Mouse (Mus musculus): Measurements from ENCODE around the gene Fbxw18.
A peak's percentile ranks its signal among the peaks of the same experiment; 100 is the strongest.
"Not testable (repeated sequence)": the region's sequence is repeated elsewhere in the genome, so short reads cannot be mapped to it uniquely, and the experiment has no call there.

Gene Fbxw18

DNA sequence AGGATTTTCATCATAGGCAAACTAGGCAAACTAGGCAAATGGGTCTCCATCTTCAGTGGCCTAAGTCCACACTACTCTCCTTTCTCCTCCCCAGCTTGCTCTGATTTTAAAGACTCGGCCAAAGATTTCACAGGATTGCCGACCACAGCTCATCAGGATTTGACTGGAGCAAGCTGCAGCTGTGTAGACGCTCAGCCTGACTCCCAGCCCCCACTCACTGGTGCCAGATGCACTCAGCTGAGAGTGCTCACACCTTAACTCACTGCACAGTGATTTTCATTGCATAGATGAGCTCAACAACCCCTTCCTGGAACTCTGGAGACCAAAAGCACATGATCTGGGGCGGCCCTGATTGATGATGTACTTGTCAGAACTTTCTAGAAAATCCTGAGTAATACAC is at the start of gene Fbxw18:
Fbxw18 (minus strand) TSS at position 101 of the 400 bp plus-strand sequence.
- not testable (repeated sequence) for DNase-seq (ENCODE audit: inconsistent ontology term)

DNA sequence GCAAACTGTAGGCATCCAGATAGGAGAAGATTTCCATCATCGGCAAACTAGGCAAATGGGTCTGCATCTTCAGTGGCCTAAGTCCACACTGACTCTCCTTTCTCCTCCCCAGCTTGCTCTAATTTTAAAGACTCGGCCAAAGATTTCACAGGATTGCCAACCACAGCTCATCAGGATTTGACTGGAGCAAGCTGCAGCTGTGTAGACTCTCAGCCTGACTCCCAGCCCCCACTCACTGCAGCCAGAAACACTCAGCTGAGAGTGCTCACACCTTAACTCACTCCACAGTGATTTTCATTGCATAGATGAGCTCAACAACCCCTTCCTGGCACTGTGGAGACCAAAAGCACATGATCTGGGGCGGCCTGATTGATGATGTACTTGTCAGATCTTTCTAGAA is 43.5 kb upstream of the Fbxw18 start, which contains the start of gene Fbxw26:
Fbxw26 (minus strand) TSS at position 101 of the 400 bp plus-strand sequence.
- not testable (repeated sequence) for DNase-seq (ENCODE audit: inconsistent ontology term)

DNA sequence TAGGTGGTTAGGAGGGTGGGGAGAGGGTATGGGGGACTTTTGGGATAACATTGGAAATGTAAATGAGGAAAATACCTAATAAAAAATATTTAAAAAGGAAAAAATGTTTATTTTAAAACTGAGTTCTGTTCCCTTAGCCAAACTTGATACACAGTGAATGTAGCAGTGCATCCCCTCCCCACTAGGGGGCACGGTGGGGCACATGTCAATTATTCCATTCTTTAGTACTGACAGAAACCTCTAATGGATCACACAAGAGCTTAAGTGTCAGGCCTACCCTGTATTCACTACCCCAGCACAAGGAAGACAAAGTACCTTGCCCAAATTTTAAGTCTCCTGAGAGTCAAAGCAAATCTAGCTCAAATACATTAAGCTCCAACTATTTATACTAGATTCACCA is 17.2 kb downstream of the Fbxw18 start:
- DNase-seq (ENCODE audit: inconsistent ontology term): peak; percentile 59

DNA sequence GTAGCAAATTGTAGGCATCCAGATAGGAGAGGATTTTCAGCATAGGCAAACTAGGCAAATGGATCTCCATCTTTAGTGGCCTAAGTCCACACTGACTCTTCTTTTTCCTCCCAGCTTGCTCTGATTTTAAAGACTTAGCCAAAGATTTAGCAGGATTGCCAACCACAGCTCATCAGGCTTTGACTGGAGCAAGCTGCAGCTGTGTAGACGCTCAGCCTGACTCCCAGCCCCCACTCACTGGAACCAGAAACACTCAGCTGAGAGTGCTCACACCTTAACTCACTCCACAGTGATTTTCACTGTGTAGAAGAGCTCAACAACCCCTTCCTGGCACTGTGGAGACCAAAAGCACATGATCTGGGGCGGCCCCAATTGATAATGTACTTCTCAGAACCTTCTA is 37.9 kb downstream of the Fbxw18 start, which contains the start of gene Fbxw25:
Fbxw25 (minus strand) TSS at position 101 of the 400 bp plus-strand sequence.
- not testable (repeated sequence) for DNase-seq (ENCODE audit: inconsistent ontology term)
